Mouse (Mus musculus): ENCODE measurements around the gene Rc3h1. TPM values are rescaled to one million over a fixed set of nuclear protein-coding genes. Genes with fewer than 3 reads are reported as not detected.
A peak's percentile ranks its signal among the peaks of the same experiment; 100 is the strongest.
"Not testable (repeated sequence)": the region's sequence is repeated elsewhere in the genome, so short reads cannot be mapped to it uniquely, and the experiment has no call there.

Gene Rc3h1
- polyA plus RNA-seq (2015; fragmentation: Nextera tagmentation; extraction: Ambion mirVana): 7.4 TPM in 2 replicates

DNA sequence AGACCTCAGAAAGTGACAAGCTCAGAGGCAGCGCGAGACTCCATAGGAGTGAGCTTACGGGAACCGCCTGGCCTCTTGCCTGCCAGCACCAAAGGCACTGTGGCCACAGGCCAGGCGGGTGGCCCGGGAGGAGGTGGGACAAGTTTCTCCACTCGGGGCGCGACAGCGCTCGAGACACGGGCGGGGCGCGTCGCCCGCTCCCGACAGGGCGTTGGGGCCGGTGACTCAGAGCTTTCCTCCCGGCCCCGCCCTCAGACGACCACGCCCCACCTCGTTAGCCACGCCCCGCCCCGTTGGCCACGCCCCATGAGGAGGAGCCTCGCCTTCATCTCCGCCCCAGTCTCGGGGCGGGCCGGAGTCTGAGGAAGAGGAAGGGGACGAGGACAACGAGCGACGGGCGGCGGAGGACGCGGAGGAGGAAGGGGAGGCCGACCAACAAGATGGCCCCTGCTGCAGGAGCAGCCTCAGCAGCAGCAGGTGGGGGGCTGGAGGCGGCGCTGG lies at the start of gene Rc3h1:
Gene Rc3h1, plus strand, starts transcription at position 362 of the 501 bp plus-strand sequence.
- ATAC-seq (replicated peaks; ENCODE audit: low FRiP score): peak; percentile 95
- Histone ChIP-seq H3K36me3 (no peaks in the 10 kb centered on the region), H3K4me1 (peaks cover 9% of the 10 kb centered on the region), H3K9ac (peak within 1 kb of the TSS; percentile 98), H3K27me3 (no peaks in the 10 kb centered on the region), H3K9me3 (replicated peaks) (no peaks in the 10 kb centered on the region), H3K4me2 (peak within 1 kb of the TSS; percentile 71), H3K4me3 (replicated peaks) (peak within 1 kb of the TSS; percentile 99), H3K27ac (peak within 1 kb of the TSS; percentile 95)
- WGBS: under 1% methylated on average over 43 of the region's 45 CpGs

DNA sequence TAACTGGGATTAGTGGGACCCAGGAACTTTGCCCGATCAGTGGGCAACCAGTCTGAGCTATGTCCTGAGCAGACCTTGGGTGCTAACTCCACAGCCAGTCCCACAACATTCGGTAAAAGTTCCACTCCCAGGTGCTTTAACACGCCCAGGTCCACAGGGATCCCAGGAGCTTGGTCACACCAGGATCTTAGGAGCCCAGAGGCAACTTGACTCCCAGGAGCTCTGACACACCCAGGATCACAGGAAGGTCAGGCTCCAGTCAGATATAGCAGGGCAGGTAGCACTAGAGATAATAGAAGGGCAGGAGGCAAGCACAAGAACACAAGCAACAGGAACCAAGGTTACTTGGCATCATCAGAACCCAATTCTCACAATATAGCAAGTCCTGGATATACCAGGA lies 48.1 kb upstream of the Rc3h1 start:
- Histone ChIP-seq H3K9me3 (replicated peaks) (no peaks in the 10 kb centered on the region), H3K9ac (no peak overlapping the region), H3K36me3 (no peaks in the 10 kb centered on the region), H3K4me1 (no peaks in the 10 kb centered on the region), H3K4me3 (replicated peaks) (no peak overlapping the region), H3K4me2 (no peak overlapping the region), H3K27me3 (no peaks in the 10 kb centered on the region), H3K27ac (no peak overlapping the region)
- ATAC-seq (replicated peaks; ENCODE audit: low FRiP score): no peak
- WGBS: 81% methylated on average over 3 of the region's 3 CpGs

DNA sequence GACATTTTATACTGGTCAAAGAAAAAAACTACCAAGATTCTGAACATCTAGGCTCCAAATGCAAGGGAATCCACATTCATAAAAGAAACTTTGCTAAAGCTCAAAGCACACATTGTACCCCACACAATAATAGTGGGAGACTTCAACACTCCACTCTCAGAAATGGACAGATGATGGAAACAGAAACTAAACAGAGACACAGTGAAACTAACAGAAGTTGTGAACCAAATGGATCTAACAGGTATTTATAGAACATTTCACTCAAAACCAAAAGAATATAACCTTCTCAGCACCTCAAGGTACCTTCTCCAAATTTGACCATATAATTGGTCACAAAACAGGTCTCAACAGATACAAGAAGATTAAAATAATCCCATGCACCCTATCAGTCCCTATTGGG lies 46.3 kb upstream of the Rc3h1 start:
- not testable (repeated sequence) for H3K9ac ChIP-seq; H3K4me3 ChIP-seq (replicated peaks); H3K4me1 ChIP-seq; H3K4me2 ChIP-seq; H3K36me3 ChIP-seq; H3K27me3 ChIP-seq; ATAC-seq (replicated peaks; ENCODE audit: low FRiP score); H3K9me3 ChIP-seq (replicated peaks); H3K27ac ChIP-seq

DNA sequence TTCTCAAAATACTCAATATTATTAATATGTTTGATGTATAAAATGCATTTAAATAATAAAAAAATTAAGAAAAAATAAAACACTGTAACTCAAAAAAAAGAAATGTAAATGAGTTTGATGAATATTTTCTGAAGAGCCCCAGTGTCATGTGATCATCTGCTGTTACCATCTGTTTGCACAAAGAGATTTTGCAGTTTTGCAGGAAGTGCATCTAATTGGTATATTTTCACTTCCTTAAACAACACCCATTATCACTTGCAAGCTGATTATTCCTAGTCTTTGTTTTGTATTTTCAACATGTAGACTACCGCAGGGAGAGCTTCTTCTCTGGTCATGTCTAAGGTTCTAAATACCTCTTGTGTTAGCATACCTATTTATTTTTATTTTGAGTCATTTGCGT lies 45.1 kb upstream of the Rc3h1 start:
- H3K27me3 ChIP-seq: no peaks in the 10 kb centered on the region
- no peak overlapping the region for H3K4me3 ChIP-seq (replicated peaks)
- 86% methylated on average over 2 of the region's 2 CpGs for WGBS
- ATAC-seq (replicated peaks; ENCODE audit: low FRiP score): no peak
- H3K36me3 ChIP-seq: no peaks in the 10 kb centered on the region
- H3K4me1 ChIP-seq: no peaks in the 10 kb centered on the region
- no peaks in the 10 kb centered on the region for H3K9me3 ChIP-seq (replicated peaks)
- no peak overlapping the region for H3K4me2 ChIP-seq
- H3K9ac ChIP-seq: no peak overlapping the region
- H3K27ac ChIP-seq: no peak overlapping the region

DNA sequence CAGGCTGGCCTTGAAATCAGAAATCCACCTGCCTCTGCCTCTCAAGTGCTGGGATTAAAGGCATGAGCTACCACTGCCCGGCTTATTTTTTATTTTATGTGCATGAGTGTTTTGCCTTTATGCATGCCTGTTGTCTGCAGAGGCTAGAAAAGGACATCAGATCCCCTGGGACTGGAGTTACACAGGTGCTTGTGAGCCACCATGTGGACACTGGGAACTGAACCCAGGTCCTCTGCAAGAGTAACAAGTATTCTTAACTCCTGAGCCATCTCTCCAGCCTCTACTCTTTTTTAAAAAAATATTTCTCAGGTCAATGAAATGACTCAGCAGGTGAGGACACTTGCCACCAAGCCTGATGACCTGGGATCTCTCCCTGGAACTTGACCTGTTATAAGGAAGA lies 44.6 kb upstream of the Rc3h1 start:
- Histone ChIP-seq H3K9ac (no peak overlapping the region), H3K27me3 (no peaks in the 10 kb centered on the region), H3K36me3 (no peaks in the 10 kb centered on the region), H3K4me3 (replicated peaks) (no peak overlapping the region), H3K4me1 (no peaks in the 10 kb centered on the region), H3K9me3 (replicated peaks) (no peaks in the 10 kb centered on the region), H3K4me2 (no peak overlapping the region), H3K27ac (no peak overlapping the region)
- ATAC-seq (replicated peaks; ENCODE audit: low FRiP score): no peak
- 90% methylated on average over 1 of the region's 1 CpGs for WGBS

DNA sequence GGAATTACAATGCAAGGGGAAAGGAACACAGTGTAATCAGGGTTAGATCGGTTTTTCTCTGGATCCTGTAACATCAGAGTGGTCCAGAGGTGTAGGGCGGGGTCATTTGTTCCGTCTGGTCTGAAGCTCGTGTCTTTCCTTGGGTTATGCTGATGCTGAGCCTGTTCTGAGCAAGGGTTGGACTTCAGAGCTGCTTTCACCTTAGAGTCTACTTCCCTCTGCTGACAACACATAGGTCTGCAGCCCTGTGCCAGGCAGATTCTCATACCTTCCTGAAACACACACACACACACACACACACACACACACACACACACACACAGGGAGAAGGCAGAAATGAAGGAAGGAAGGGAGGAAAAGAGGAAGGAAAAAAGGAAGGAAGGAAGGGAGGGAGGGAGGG lies 43.2 kb upstream of the Rc3h1 start:
- H3K4me3 ChIP-seq (replicated peaks): no peak overlapping the region
- H3K4me2 ChIP-seq: no peak overlapping the region
- WGBS: 58% methylated on average over 4 of the region's 4 CpGs
- H3K36me3 ChIP-seq: no peaks in the 10 kb centered on the region
- H3K9ac ChIP-seq: no peak overlapping the region
- no peak overlapping the region for H3K27ac ChIP-seq
- no peak for ATAC-seq (replicated peaks; ENCODE audit: low FRiP score)
- H3K9me3 ChIP-seq (replicated peaks): no peaks in the 10 kb centered on the region
- no peaks in the 10 kb centered on the region for H3K27me3 ChIP-seq
- H3K4me1 ChIP-seq: no peaks in the 10 kb centered on the region

DNA sequence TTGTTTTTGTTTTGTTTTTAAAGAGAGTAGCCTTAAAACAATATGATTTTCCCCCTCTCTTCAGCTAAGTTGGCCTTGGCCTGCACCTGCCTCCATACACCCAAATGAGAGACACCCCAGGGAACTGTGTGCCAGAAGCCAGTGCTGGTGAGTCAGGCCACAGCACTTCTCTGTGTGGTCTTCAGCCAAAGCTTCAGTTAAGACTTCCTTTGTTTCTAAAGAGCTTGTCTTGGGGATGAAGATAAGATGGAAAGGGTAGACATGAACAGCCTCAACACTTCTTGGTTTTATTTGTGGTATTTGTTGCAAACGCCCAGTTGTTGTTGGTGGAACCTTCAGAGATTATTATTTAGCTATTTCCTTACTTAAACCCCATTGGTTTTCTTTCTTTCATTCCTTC lies 31.5 kb upstream of the Rc3h1 start:
- Histone ChIP-seq H3K4me2 (no peak overlapping the region), H3K36me3 (no peaks in the 10 kb centered on the region), H3K9ac (no peak overlapping the region), H3K4me3 (replicated peaks) (no peak overlapping the region), H3K9me3 (replicated peaks) (no peaks in the 10 kb centered on the region), H3K27me3 (no peaks in the 10 kb centered on the region), H3K4me1 (no peaks in the 10 kb centered on the region), H3K27ac (no peak overlapping the region)
- 73% methylated on average over 1 of the region's 1 CpGs for WGBS
- no peak for ATAC-seq (replicated peaks; ENCODE audit: low FRiP score)

DNA sequence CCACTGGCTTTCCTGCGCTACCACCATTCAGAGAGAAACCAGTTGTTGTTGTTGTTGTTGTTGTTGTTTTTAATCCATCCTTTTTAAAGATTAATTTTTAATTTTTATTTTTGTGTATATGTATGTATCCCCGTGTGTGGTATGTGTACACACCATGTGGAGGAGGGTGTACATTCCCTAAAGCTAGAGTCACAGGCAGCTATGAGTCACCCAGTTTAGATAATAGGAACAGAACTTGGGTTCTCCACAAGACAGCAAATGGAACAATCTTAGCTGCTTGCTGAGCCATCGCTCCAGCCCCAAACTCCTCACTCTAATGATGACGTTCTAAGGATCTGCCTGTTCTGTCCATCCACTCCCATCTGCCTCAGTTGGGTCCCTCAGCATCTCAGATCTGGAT lies 29.2 kb upstream of the Rc3h1 start:
- Histone ChIP-seq H3K9ac (no peak overlapping the region), H3K9me3 (replicated peaks) (no peaks in the 10 kb centered on the region), H3K4me1 (no peaks in the 10 kb centered on the region), H3K27me3 (no peaks in the 10 kb centered on the region), H3K4me3 (replicated peaks) (no peak overlapping the region), H3K27ac (no peak overlapping the region), H3K4me2 (no peak overlapping the region), H3K36me3 (no peaks in the 10 kb centered on the region)
- ATAC-seq (replicated peaks; ENCODE audit: low FRiP score): no peak
- 92% methylated on average over 4 of the region's 4 CpGs for WGBS

DNA sequence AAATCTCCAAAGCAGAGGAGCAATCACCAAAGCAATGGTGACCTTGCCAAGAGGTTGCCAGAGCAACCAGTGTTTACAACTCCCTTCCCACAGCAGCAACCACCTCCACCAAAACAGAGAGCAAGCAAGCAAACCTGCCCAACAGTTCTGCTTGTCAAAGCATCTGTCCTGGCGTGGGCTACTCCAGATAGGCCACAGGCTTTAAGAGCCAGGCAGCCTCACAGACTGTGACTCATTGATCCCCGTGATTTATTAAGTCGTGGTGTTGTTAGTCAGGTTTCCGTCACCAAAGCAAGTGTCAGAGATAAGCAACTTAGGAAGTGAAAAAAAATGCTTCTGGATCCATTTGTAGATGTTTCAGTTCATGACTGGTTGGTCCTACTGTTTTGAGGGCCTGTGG lies 27.7 kb upstream of the Rc3h1 start:
- Histone ChIP-seq H3K27me3 (no peaks in the 10 kb centered on the region), H3K9me3 (replicated peaks) (no peaks in the 10 kb centered on the region), H3K27ac (no peak overlapping the region), H3K4me3 (replicated peaks) (no peak overlapping the region), H3K4me1 (no peaks in the 10 kb centered on the region), H3K4me2 (no peak overlapping the region), H3K9ac (no peak overlapping the region), H3K36me3 (no peaks in the 10 kb centered on the region)
- no peak for ATAC-seq (replicated peaks; ENCODE audit: low FRiP score)
- 64% methylated on average over 4 of the region's 4 CpGs for WGBS

DNA sequence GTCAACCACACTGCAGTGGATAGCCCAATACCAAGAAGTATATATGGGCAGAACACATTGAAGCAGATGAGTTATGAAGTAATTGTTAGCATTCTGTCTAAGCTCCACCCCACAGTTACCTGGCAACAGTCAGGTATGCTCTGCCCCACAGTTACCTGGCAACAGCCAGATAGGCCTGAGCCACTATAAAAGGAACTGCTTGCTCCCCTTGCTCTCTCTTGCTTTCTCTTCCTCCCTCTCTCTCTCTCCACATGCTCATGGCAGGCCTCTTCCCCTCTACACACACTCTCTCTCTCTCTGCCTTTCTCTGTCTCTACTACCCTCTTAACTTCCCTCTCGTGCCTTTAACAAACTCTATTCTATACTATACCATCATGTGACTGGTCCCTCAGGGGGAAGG lies 24.8 kb upstream of the Rc3h1 start:
- H3K27ac ChIP-seq; H3K4me1 ChIP-seq; H3K36me3 ChIP-seq; ATAC-seq (replicated peaks; ENCODE audit: low FRiP score); H3K9ac ChIP-seq; H3K4me2 ChIP-seq; H3K27me3 ChIP-seq; H3K9me3 ChIP-seq (replicated peaks); H3K4me3 ChIP-seq (replicated peaks): not testable (repeated sequence)
- 70% methylated on average over 1 of the region's 1 CpGs for WGBS

DNA sequence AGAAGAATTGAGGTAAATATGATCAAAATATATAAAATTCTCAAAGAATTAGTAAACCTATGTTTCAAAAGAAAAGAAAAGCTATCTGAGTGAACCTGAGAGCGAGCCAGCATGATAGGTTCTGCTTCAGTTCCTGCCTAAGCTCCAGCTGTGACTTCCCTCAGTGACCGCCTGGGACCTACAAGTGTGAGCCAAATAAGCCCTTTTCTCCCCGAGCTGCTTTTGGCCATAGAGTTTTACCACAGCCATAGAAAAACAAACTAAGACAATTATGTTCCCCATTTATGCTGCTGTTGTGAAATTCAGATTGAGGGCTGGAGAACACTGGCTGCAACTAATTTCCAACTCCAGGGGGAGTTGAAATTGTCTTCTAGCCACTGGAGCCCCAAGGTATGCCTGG lies 24.2 kb upstream of the Rc3h1 start:
- no peak overlapping the region for H3K4me3 ChIP-seq (replicated peaks)
- H3K4me1 ChIP-seq: no peaks in the 10 kb centered on the region
- ATAC-seq (replicated peaks; ENCODE audit: low FRiP score): no peak
- WGBS: 64% methylated on average over 3 of the region's 3 CpGs
- no peak overlapping the region for H3K9ac ChIP-seq
- no peaks in the 10 kb centered on the region for H3K36me3 ChIP-seq
- no peaks in the 10 kb centered on the region for H3K9me3 ChIP-seq (replicated peaks)
- no peaks in the 10 kb centered on the region for H3K27me3 ChIP-seq
- H3K4me2 ChIP-seq: no peak overlapping the region
- no peak overlapping the region for H3K27ac ChIP-seq

DNA sequence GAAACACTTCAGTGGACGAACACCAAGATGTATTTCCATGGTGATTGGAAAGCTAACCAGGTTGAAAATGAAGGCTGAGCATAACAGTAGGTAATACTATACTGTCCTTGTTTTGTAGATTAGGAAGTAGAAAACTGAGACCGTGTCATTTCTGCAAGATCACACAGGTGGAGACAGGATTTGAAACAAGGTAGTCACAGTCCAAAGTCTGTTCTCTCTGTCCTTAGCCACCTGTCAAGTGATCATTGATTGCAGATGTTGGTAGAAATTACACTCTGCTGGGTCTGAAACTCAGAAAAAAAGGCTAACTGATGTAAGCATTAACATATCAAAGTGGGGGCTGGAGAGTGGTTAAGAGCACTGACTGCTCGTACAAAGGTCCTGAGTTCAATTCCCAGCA lies 21.9 kb upstream of the Rc3h1 start:
- Histone ChIP-seq H3K27ac (no peak overlapping the region), H3K9ac (no peak overlapping the region), H3K4me3 (replicated peaks) (no peak overlapping the region), H3K36me3 (no peaks in the 10 kb centered on the region), H3K4me1 (no peaks in the 10 kb centered on the region), H3K4me2 (no peak overlapping the region), H3K27me3 (no peaks in the 10 kb centered on the region), H3K9me3 (replicated peaks) (no peaks in the 10 kb centered on the region)
- no peak for ATAC-seq (replicated peaks; ENCODE audit: low FRiP score)
- 85% methylated on average over 3 of the region's 3 CpGs for WGBS

DNA sequence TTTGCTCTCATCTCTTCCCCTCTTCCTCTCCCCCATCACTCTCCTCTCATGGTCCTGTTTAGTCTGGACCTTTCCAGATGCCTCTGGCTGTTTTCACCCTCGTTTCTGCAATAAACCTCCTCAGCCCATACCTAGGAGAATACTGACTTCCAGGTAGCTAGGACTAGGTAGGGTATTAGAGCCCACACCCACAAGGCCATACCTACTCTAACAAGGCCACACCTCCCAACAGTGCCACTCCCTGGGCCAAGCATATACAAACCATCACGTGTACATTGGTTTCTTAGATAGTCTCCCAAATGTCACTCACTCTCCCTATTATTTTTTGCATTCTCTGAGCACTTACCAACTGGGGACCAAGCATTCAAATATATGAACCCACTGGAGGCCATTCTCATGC lies 21.2 kb upstream of the Rc3h1 start:
- Histone ChIP-seq H3K4me2 (no peak overlapping the region), H3K27ac (no peak overlapping the region), H3K4me3 (replicated peaks) (no peak overlapping the region), H3K4me1 (no peaks in the 10 kb centered on the region), H3K9ac (no peak overlapping the region), H3K36me3 (no peaks in the 10 kb centered on the region), H3K27me3 (no peaks in the 10 kb centered on the region), H3K9me3 (replicated peaks) (no peaks in the 10 kb centered on the region)
- ATAC-seq (replicated peaks; ENCODE audit: low FRiP score): no peak
- WGBS: 67% methylated on average over 2 of the region's 2 CpGs

All from kidney, embryonic 15.5 days (tissue).